Mouse (Mus musculus): ENCODE measurements at regions not wholly inside any gene's neighbourhood (a gene's known extent, or its start where the extent isn't known, plus 50 kb on each side); places are given as distances from the start of the nearest gene placed in this dataset.

DNA sequence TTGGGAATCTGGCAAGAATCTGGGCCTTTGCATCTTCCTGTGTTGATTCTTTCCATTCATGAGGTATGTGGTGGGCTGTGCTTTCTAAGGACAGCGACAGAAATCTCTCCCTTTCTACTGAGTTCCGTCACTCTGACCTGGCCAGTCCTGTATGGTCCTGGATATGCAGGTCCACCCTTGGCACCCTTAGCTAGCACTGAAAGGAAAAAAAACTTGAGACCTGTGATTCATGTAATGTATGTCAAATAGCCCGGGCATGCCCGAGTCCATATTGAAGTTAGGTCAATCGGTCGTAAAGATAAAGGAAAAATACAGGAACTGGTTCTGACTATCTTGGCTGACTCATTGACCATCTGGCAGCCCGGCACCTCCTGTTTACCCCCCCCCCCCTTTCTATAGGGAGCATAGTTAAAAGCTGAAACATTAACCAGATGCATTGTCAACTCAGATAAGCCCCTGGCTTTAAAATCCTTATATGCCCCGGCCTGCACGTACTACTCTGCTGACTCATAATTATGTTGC lies 57.7 kb upstream of the Spin1 start:
- Histone ChIP-seq H3K4me2 (replicated peaks; ENCODE audit: low read depth, low read length, severe bottlenecking) (no peak overlapping the region), H3K9ac (ENCODE audit: low read depth, low read length, severe bottlenecking) (no peak overlapping the region), H3K27me3 (ENCODE audit: control insufficient read depth, insufficient read depth, low read length) (no peaks in the 10 kb centered on the region), H3K4me1 (ENCODE audit: control insufficient read depth, insufficient read depth, low read length) (peaks cover 15% of the 10 kb centered on the region), H3K9me3 (ENCODE audit: control insufficient read depth, low read length) (peaks cover 9% of the 10 kb centered on the region; the same call in 1 of the 2 replicates), H3K36me3 (ENCODE audit: control insufficient read depth, insufficient read depth, low read length) (no peaks in the 10 kb centered on the region), H3K4me3 (replicated peaks; ENCODE audit: low read length) (no peak overlapping the region), H3K27ac (replicated peaks; ENCODE audit: low read depth, low read length) (no peak overlapping the region)
- WGBS: 91% methylated on average over 9 of the region's 9 CpGs
- ATAC-seq (ENCODE audit: low FRiP score, low read depth) (no peak), DNase-seq (ENCODE audit: low spot score) (no peak)
- TF ChIP-seq POLR2A (IDR thresholded peaks at IDR 0.05; ENCODE audit: borderline replicate concordance, extremely low read depth, insufficient read depth, insufficient read length): no peak
